Mouse (Mus musculus) liver (tissue): Measurements from ENCODE around the gene Sipa1.
A peak's percentile ranks its signal among the peaks of the same experiment; 100 is the strongest.

Source experiments
- DNase-seq: peaks from one replicate; pipeline ENCODE4 v3.0.0-alpha.2; 2020; ENCODE audit warnings: mixed read lengths

The Sipa1 gene

GRCm38 (mm10) chr19:5641641-5642040 is 21.9 kb downstream of the Sipa1 start:
- DNase-seq = peak; percentile 35

GRCm38 (mm10) chr19:5641021-5641420 is 22.5 kb downstream of the Sipa1 start:
- DNase-seq = no peak

- DNase-seq = no peak
These were observed 23.2 kb downstream of the Sipa1 start for GRCm38 (mm10) chr19:5640339-5640738.

- DNase-seq = no peak
These were observed 25.0 kb downstream of the Sipa1 start for GRCm38 (mm10) chr19:5638416-5639005.

GRCm38 (mm10) chr19:5637069-5638047 is 26.1 kb downstream of the Sipa1 start, which contains the start of gene Rela:
Gene Rela (plus strand): TSS chr19:5637483.
- peak; percentile 85 for DNase-seq

- DNase-seq = no peak
These were observed 26.9 kb downstream of the Sipa1 start for GRCm38 (mm10) chr19:5636571-5637041.

GRCm38 (mm10) chr19:5636036-5636570 is 27.4 kb downstream of the Sipa1 start:
- no peak for DNase-seq

GRCm38 (mm10) chr19:5632120-5632519 is 31.4 kb downstream of the Sipa1 start:
- no peak for DNase-seq

GRCm38 (mm10) chr19:5629907-5630306 is 33.6 kb downstream of the Sipa1 start:
- DNase-seq = no peak

- no peak for DNase-seq
These were observed 38.2 kb downstream of the Sipa1 start for GRCm38 (mm10) chr19:5625311-5625710.

GRCm38 (mm10) chr19:5621884-5622283 is 41.6 kb downstream of the Sipa1 start:
- DNase-seq = no peak

GRCm38 (mm10) chr19:5620007-5620406 is 43.5 kb downstream of the Sipa1 start:
- no peak for DNase-seq

GRCm38 (mm10) chr19:5614953-5615352 is 48.6 kb downstream of the Sipa1 start:
- DNase-seq = no peak

GRCm38 (mm10) chr19:5612762-5613411 is 50.6 kb downstream of the Sipa1 start:
- no peak for DNase-seq

- no peak for DNase-seq
These were observed 51.5 kb downstream of the Sipa1 start for GRCm38 (mm10) chr19:5611973-5612372.

GRCm38 (mm10) chr19:5609547-5610404 is 53.7 kb downstream of the Sipa1 start, which contains the start of gene Kat5:
Gene Kat5 (minus strand): TSS chr19:5610237.
- peak; percentile 92 for DNase-seq

GRCm38 (mm10) chr19:5609171-5609546 is 54.3 kb downstream of the Sipa1 start:
- no peak for DNase-seq

GRCm38 (mm10) chr19:5608707-5609106 is 54.8 kb downstream of the Sipa1 start:
- no peak for DNase-seq

GRCm38 (mm10) chr19:5607705-5608410 is 55.6 kb downstream of the Sipa1 start:
- DNase-seq = no peak

- DNase-seq = no peak
These were observed 57.3 kb downstream of the Sipa1 start for GRCm38 (mm10) chr19:5606196-5606595.

- no peak for DNase-seq
These were observed 58.4 kb downstream of the Sipa1 start for GRCm38 (mm10) chr19:5605126-5605525.
